Mouse (Mus musculus) small intestine, adult 2 months (tissue): ENCODE measurements at regions not wholly inside any gene's neighbourhood (a gene's known extent, or its start where the extent isn't known, plus 50 kb on each side); places are given as distances from the start of the nearest gene placed in this dataset.
"Not testable (repeated sequence)": the region's sequence is repeated elsewhere in the genome, so short reads cannot be mapped to it uniquely, and the experiment has no call there.

Experiments used
- CTCF ChIP-seq: fragments of 200-500 bp; IDR thresholded peaks from 2 replicates; pipeline ENCODE4 v1.5.1; 2012; ENCODE audit warnings: low read depth, mild to moderate bottlenecking, control low read depth, inconsistent platforms, low read length, moderate library complexity, mixed read lengths; ENCODE audit not compliant: insufficient replicate concordance, insufficient read length; ENCODE audit errors: extremely low read depth
- POLR2A ChIP-seq: fragments of 200-500 bp; IDR thresholded peaks from 2 replicates; pipeline ENCODE4 v1.6.1; 2012; ENCODE audit warnings: low read depth, mild to moderate bottlenecking, control low read depth, inconsistent platforms, low read length, moderate library complexity

DNA sequence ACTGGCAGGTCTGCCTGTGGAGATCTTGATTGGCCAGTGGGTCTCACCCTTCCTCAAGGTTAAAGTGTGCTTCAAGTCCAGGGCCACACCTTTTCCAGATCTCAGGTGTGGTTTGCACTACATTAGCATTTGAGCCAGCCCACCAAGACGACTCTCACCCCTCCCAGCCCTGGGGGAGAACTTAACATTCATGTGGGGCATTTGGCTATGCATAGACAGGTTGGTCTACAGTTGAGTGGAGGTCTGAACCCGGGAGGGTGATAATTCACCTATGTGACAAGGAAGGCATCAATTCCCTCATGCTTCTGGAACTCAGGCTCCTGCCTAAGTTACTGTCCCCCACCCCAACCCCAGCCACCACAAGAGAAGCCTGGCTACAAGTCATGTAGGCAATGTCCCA is 350.3 kb upstream of the Ywhaq start:
- TF ChIP-seq POLR2A, CTCF: not testable (repeated sequence)
